Mouse (Mus musculus) forebrain, embryonic 12.5 days (tissue): ENCODE measurements around the gene Adam11. TPM values are rescaled to one million over a fixed set of nuclear protein-coding genes. Genes with fewer than 3 reads are reported as not detected.
A peak's percentile ranks its signal among the peaks of the same experiment; 100 is the strongest.

Experiments
- ATAC-seq: fragments of 200-750 bp; cut with Nextera tagmentation; 2 replicates; pipeline ENCODE4 v1.8.0; 2017; ENCODE audit warnings: moderate TSS enrichment; ENCODE audit not compliant: low FRiP score
- H3K27ac ChIP-seq: fragments of 300-500 bp; sonication (generic); 2 replicates; pipeline ENCODE4 v1.5.1; 2016; ENCODE audit warnings: mild to moderate bottlenecking
- H3K27me3 ChIP-seq: fragments of 300-500 bp; sonication (generic); 2 replicates; pipeline ENCODE4 v1.6.1; 2016; ENCODE audit warnings: mild to moderate bottlenecking
- H3K36me3 ChIP-seq: fragments of 300-500 bp; sonication (generic); replicated peaks from 2 replicates; pipeline ENCODE4 v1.6.1; 2016; ENCODE audit warnings: mild to moderate bottlenecking
- H3K4me1 ChIP-seq: fragments of 300-500 bp; sonication (generic); 2 replicates; pipeline ENCODE4 v1.6.1; 2016
- H3K4me2 ChIP-seq: fragments of 300-500 bp; sonication (generic); 2 replicates; pipeline ENCODE4 v1.6.1; 2016; ENCODE audit warnings: mild to moderate bottlenecking, moderate library complexity
- H3K4me3 ChIP-seq: fragments of 300-500 bp; sonication (generic); replicated peaks from 2 replicates; pipeline ENCODE4 v1.5.1; 2016; ENCODE audit warnings: mild to moderate bottlenecking
- H3K9ac ChIP-seq: fragments of 300-500 bp; sonication (generic); 2 replicates; pipeline ENCODE4 v1.6.1; 2016; ENCODE audit warnings: mild to moderate bottlenecking
- H3K9me3 ChIP-seq: fragments of 300-500 bp; sonication (generic); 2 replicates; pipeline ENCODE4 v1.6.1; 2016
- WGBS: fragments of 180-500 bp; shearing (Covaris S2); methylation state at CpG from one replicate; pipeline ENCODE4 v1.1.7; 2016; 5-methylcytosine and 5-hydroxymethylcytosine counted together
- polyA plus RNA-seq: library from polyadenylated mRNA; unstranded; fragments of >200 nt; fragmentation: Nextera tagmentation; extraction: Ambion mirVana; gene quantifications from 2 replicates; pipeline ENCODE4 v1.2.1, GENCODE M21; 2016

The Adam11 gene
- polyA plus RNA-seq, 1 experiment from 2014 or later = 23.0 TPM

GRCm38 (mm10) chr11:102758977-102759376 is 2.3 kb upstream of the Adam11 start:
- Histone ChIP-seq H3K36me3 (no peaks in the 10 kb centered on the region), H3K9me3 (no peaks in the 10 kb centered on the region), H3K4me2 (no peak overlapping the region), H3K4me1 (peaks cover 39% of the 10 kb centered on the region), H3K9ac (no peak overlapping the region), H3K27me3 (peaks cover 47% of the 10 kb centered on the region), H3K4me3 (no peak overlapping the region), H3K27ac (no peak overlapping the region)
- no peak for ATAC-seq
- 71% methylated on average over 2 of the region's 2 CpGs for WGBS

GRCm38 (mm10) chr11:102760805-102761308 is 382 bp upstream of the Adam11 start:
- ATAC-seq = peak; percentile 5; the same call in 1 of the 2 replicates
- WGBS = 8% methylated on average over 6 of the region's 6 CpGs
- peak overlapping the region; percentile 60 for H3K4me3 ChIP-seq
- peak overlapping the region; percentile 98 for H3K4me2 ChIP-seq
- H3K27ac ChIP-seq = no peak overlapping the region
- H3K27me3 ChIP-seq = peaks cover 54% of the 10 kb centered on the region
- peaks cover 26% of the 10 kb centered on the region for H3K4me1 ChIP-seq
- no peaks in the 10 kb centered on the region for H3K36me3 ChIP-seq
- H3K9me3 ChIP-seq = no peaks in the 10 kb centered on the region
- peak overlapping the region; percentile 70 for H3K9ac ChIP-seq

- no peak for ATAC-seq
- Histone ChIP-seq H3K36me3 (no peaks in the 10 kb centered on the region), H3K9ac (peak overlapping the region; percentile 70; the same call in 1 of the 2 replicates), H3K9me3 (no peaks in the 10 kb centered on the region), H3K4me2 (peak overlapping the region; percentile 98), H3K27me3 (peaks cover 54% of the 10 kb centered on the region), H3K4me3 (peak overlapping the region; percentile 60), H3K4me1 (peaks cover 29% of the 10 kb centered on the region), H3K27ac (no peak overlapping the region)
- WGBS = 8% methylated on average over 15 of the region's 15 CpGs
These were observed 1.0 kb downstream of the Adam11 start for GRCm38 (mm10) chr11:102762248-102762647.

GRCm38 (mm10) chr11:102763009-102763767 is 1.9 kb downstream of the Adam11 start:
- Histone ChIP-seq H3K9me3 (no peaks in the 10 kb centered on the region), H3K27ac (no peak overlapping the region), H3K9ac (no peak overlapping the region), H3K27me3 (peaks cover 48% of the 10 kb centered on the region), H3K4me1 (peaks cover 33% of the 10 kb centered on the region), H3K36me3 (no peaks in the 10 kb centered on the region), H3K4me2 (no peak overlapping the region), H3K4me3 (no peak overlapping the region)
- 57% methylated on average over 11 of the region's 11 CpGs for WGBS
- ATAC-seq = peak; percentile 45; the same call in 1 of the 2 replicates

- ATAC-seq = no peak
These were observed 4.2 kb downstream of the Adam11 start for GRCm38 (mm10) chr11:102765416-102765815.

GRCm38 (mm10) chr11:102767055-102767670 is 5.9 kb downstream of the Adam11 start:
- peaks cover 36% of the 10 kb centered on the region for H3K27me3 ChIP-seq
- H3K9ac ChIP-seq = no peak overlapping the region
- no peak overlapping the region for H3K4me2 ChIP-seq
- WGBS = 75% methylated on average over 6 of the region's 6 CpGs
- H3K9me3 ChIP-seq = no peaks in the 10 kb centered on the region
- H3K4me1 ChIP-seq = peaks cover 42% of the 10 kb centered on the region
- H3K27ac ChIP-seq = no peak overlapping the region
- H3K36me3 ChIP-seq = no peaks in the 10 kb centered on the region
- no peak overlapping the region for H3K4me3 ChIP-seq
- ATAC-seq = no peak

More at GRCm38 (mm10) chr11:102765416-102765815, 4.2 kb downstream of the Adam11 start:
- Histone ChIP-seq H3K4me3 (no peak overlapping the region), H3K36me3 (no peaks in the 10 kb centered on the region), H3K27ac (no peak overlapping the region), H3K4me1 (peaks cover 36% of the 10 kb centered on the region), H3K4me2 (no peak overlapping the region), H3K9ac (no peak overlapping the region), H3K27me3 (peaks cover 38% of the 10 kb centered on the region), H3K9me3 (no peaks in the 10 kb centered on the region)
- WGBS = 94% methylated on average over 5 of the region's 5 CpGs

GRCm38 (mm10) chr11:102769141-102769540 is 7.9 kb downstream of the Adam11 start:
- Histone ChIP-seq H3K9me3 (no peaks in the 10 kb centered on the region), H3K4me1 (peaks cover 41% of the 10 kb centered on the region), H3K4me3 (no peak overlapping the region), H3K27ac (no peak overlapping the region), H3K36me3 (no peaks in the 10 kb centered on the region), H3K9ac (no peak overlapping the region), H3K4me2 (no peak overlapping the region), H3K27me3 (peaks cover 20% of the 10 kb centered on the region; the same call in 1 of the 2 replicates)
- no peak for ATAC-seq
- 86% methylated on average over 6 of the region's 6 CpGs for WGBS

GRCm38 (mm10) chr11:102769993-102770661 is 8.9 kb downstream of the Adam11 start:
- Histone ChIP-seq H3K27ac (no peak overlapping the region), H3K4me1 (peaks cover 50% of the 10 kb centered on the region), H3K4me3 (no peak overlapping the region), H3K36me3 (no peaks in the 10 kb centered on the region), H3K9me3 (no peaks in the 10 kb centered on the region), H3K4me2 (no peak overlapping the region), H3K27me3 (0 out of 2 replicates have a peak, but pooled peaks cover 12% of the 10 kb centered on the region), H3K9ac (no peak overlapping the region)
- WGBS = 89% methylated on average over 12 of the region's 12 CpGs
- ATAC-seq = no peak

- 0 out of 2 replicates have a peak, but pooled peaks cover 16% of the 10 kb centered on the region for H3K27me3 ChIP-seq
- WGBS = 53% methylated on average over 15 of the region's 15 CpGs
- H3K4me3 ChIP-seq = no peak overlapping the region
- H3K4me2 ChIP-seq = no peak overlapping the region
- peaks cover 57% of the 10 kb centered on the region for H3K4me1 ChIP-seq
- H3K9me3 ChIP-seq = no peaks in the 10 kb centered on the region
- no peak for ATAC-seq
- peak overlapping the region; percentile 31; the same call in 1 of the 2 replicates for H3K27ac ChIP-seq
- no peaks in the 10 kb centered on the region for H3K36me3 ChIP-seq
- H3K9ac ChIP-seq = no peak overlapping the region
These were observed 9.6 kb downstream of the Adam11 start for GRCm38 (mm10) chr11:102770662-102771435.

GRCm38 (mm10) chr11:102771916-102772714 is 10.9 kb downstream of the Adam11 start:
- 0 out of 2 replicates have a peak overlapping the region, but pooled peaks have one; percentile 21 for H3K9ac ChIP-seq
- H3K9me3 ChIP-seq = no peaks in the 10 kb centered on the region
- WGBS = 19% methylated on average over 16 of the region's 16 CpGs
- peak overlapping the region; percentile 17; the same call in 1 of the 2 replicates for H3K4me2 ChIP-seq
- H3K27me3 ChIP-seq = 0 out of 2 replicates have a peak, but pooled peaks cover 16% of the 10 kb centered on the region
- 0 out of 2 replicates have a peak overlapping the region, but pooled peaks have one; percentile 31 for H3K27ac ChIP-seq
- no peak overlapping the region for H3K4me3 ChIP-seq
- peaks cover 9% of the 10 kb centered on the region for H3K36me3 ChIP-seq
- H3K4me1 ChIP-seq = peaks cover 55% of the 10 kb centered on the region
- no peak for ATAC-seq
